Mouse (Mus musculus): ENCODE data around the gene Ltbp3. TPM values are rescaled to one million over a fixed set of nuclear protein-coding genes. Genes with fewer than 3 reads are reported as not detected.

Gene Ltbp3
- polyA plus RNA-seq, 1 experiment from 2014 or later = 4.6 TPM

DNA sequence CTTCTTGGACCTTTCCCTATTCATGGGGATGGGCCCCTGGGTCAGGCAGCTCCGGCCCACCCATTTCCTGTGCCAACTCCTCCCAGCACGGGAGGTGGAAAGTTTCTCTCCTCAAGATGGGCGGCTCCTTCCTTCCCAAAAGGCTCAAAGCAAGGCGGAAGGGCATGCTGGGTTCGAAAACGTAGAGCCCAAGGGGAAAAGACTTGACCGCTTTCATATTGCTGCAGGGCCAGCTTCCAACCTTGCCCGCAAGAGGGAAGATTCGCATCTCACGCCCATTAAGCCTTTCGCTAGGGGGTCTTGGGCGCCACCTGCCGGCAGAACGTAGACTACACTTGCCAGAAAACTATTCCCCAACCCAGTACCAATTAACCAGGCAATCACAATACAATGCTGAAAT, 13.0 kb upstream of the Ltbp3 start:
- Histone ChIP-seq H3K4me3 (ENCODE audit: low read depth, low read length) (peak overlapping the region; percentile 92), H3K9ac (ENCODE audit: low read depth, low read length) (peak overlapping the region; percentile 98), H3K27me3 (ENCODE audit: control insufficient read depth, insufficient read depth, low read depth, low read length) (no peaks in the 10 kb centered on the region), H3K36me3 (ENCODE audit: control insufficient read depth, insufficient read depth) (no peaks in the 10 kb centered on the region), H3K4me1 (ENCODE audit: control insufficient read depth, low read depth, low read length) (peaks cover 55% of the 10 kb centered on the region), H3K9me3 (replicated peaks; ENCODE audit: control insufficient read depth, low read length) (no peaks in the 10 kb centered on the region), H3K4me2 (ENCODE audit: low read depth, low read length) (peak overlapping the region; percentile 93), H3K27ac (ENCODE audit: low read length) (peak overlapping the region; percentile 98)
- WGBS (ENCODE audit: insufficient replicate concordance) = 1% methylated on average over 14 of the region's 14 CpGs
- ATAC-seq (ENCODE audit: low read depth) = no peak

DNA sequence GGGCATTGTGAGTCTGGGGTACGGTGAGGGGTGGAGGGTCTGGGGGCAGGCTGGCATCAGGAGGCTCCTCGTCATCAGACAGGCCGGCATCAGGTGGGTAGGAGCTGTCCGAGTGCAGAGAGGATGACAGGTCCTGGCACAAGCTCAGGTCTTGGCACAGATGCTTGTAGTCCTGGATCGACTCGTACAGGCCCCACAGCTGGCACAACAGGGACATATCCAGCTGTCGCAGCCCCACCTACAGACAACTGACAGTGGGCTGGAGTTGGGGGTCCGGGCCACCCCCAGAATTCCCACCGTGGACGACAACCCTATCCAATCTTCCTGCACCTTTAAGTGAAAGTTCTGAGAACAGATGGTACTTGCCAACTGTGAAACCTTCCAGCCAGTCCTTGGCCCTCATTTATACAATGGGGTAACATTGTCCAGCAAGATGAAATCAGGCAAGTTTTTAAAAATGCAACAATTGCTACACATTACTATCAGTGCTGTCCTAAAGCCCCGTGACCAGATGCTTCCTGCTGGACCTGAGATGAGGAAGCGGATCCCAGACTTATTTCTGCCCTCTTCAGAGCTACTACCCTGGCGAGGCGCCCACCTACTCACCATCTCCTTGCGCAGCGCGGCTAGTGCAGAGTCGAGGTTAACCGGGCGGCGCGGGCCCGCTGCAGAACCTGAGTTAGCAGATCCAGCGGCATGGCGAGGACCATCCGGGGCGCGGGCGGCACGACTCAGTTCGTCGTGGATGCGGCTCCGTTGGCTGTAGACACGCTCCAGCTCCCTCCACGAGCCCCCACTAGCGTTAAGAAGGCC, 11.9 kb upstream of the Ltbp3 start:
- ATAC-seq (ENCODE audit: low read depth) = no peak
- H3K4me3 ChIP-seq (ENCODE audit: low read depth, low read length) = peak overlapping the region; percentile 92
- peak overlapping the region; percentile 93 for H3K4me2 ChIP-seq (ENCODE audit: low read depth, low read length)
- WGBS (ENCODE audit: insufficient replicate concordance) = 11% methylated on average over 37 of the region's 37 CpGs
- peak overlapping the region; percentile 98 for H3K9ac ChIP-seq (ENCODE audit: low read depth, low read length)
- no peaks in the 10 kb centered on the region for H3K27me3 ChIP-seq (ENCODE audit: control insufficient read depth, insufficient read depth, low read depth, low read length)
- H3K4me1 ChIP-seq (ENCODE audit: control insufficient read depth, low read depth, low read length) = peaks cover 50% of the 10 kb centered on the region
- peak overlapping the region; percentile 98 for H3K27ac ChIP-seq (ENCODE audit: low read length)
- no peaks in the 10 kb centered on the region for H3K9me3 ChIP-seq (replicated peaks; ENCODE audit: control insufficient read depth, low read length)
- H3K36me3 ChIP-seq (ENCODE audit: control insufficient read depth, insufficient read depth) = no peaks in the 10 kb centered on the region

GRCm38 (mm10) chr19:5729444-5729815, 11.3 kb upstream of the Ltbp3 start, which contains the start of gene Fam89b:
Gene Fam89b, minus strand, starts transcription at chr19:5729653.
- Histone ChIP-seq H3K4me1 (ENCODE audit: control insufficient read depth, low read depth, low read length) (peaks cover 48% of the 10 kb centered on the region), H3K9ac (ENCODE audit: low read depth, low read length) (peak within 1 kb of the TSS; percentile 98), H3K27ac (ENCODE audit: low read length) (peak within 1 kb of the TSS; percentile 98), H3K36me3 (ENCODE audit: control insufficient read depth, insufficient read depth) (no peaks in the 10 kb centered on the region), H3K9me3 (replicated peaks; ENCODE audit: control insufficient read depth, low read length) (no peaks in the 10 kb centered on the region), H3K4me2 (ENCODE audit: low read depth, low read length) (peak within 1 kb of the TSS; percentile 93), H3K27me3 (ENCODE audit: control insufficient read depth, insufficient read depth, low read depth, low read length) (no peaks in the 10 kb centered on the region), H3K4me3 (ENCODE audit: low read depth, low read length) (peak within 1 kb of the TSS; percentile 92)
- peak; percentile 45 for ATAC-seq (ENCODE audit: low read depth)
- under 1% methylated on average over 37 of the region's 37 CpGs for whole genome bisulfite sequencing (ENCODE audit: insufficient replicate concordance)

- Histone ChIP-seq H3K4me2 (ENCODE audit: low read depth, low read length) (peak overlapping the region; percentile 86), H3K9me3 (replicated peaks; ENCODE audit: control insufficient read depth, low read length) (no peaks in the 10 kb centered on the region), H3K4me1 (ENCODE audit: control insufficient read depth, low read depth, low read length) (peaks cover 48% of the 10 kb centered on the region), H3K4me3 (ENCODE audit: low read depth, low read length) (peak overlapping the region; percentile 69), H3K9ac (ENCODE audit: low read depth, low read length) (peak overlapping the region; percentile 68), H3K36me3 (ENCODE audit: control insufficient read depth, insufficient read depth) (no peaks in the 10 kb centered on the region), H3K27ac (ENCODE audit: low read length) (no peak overlapping the region), H3K27me3 (ENCODE audit: control insufficient read depth, insufficient read depth, low read depth, low read length) (peaks cover 2% of the 10 kb centered on the region; the same call in 1 of the 2 replicates)
- ATAC-seq (ENCODE audit: low read depth) = no peak
- 72% methylated on average over 29 of the region's 29 CpGs for WGBS (ENCODE audit: insufficient replicate concordance)
Observed at GRCm38 (mm10) chr19:5730314-5731186, 10.2 kb upstream of the Ltbp3 start.

- H3K27me3 ChIP-seq (ENCODE audit: control insufficient read depth, insufficient read depth, low read depth, low read length) = peaks cover 5% of the 10 kb centered on the region; the same call in 1 of the 2 replicates
- WGBS (ENCODE audit: insufficient replicate concordance) = under 1% methylated on average over 47 of the region's 47 CpGs
- no peaks in the 10 kb centered on the region for H3K9me3 ChIP-seq (replicated peaks; ENCODE audit: control insufficient read depth, low read length)
- H3K9ac ChIP-seq (ENCODE audit: low read depth, low read length) = peak overlapping the region; percentile 68
- peaks cover 48% of the 10 kb centered on the region for H3K4me1 ChIP-seq (ENCODE audit: control insufficient read depth, low read depth, low read length)
- ATAC-seq (ENCODE audit: low read depth) = peak; percentile 44
- no peak overlapping the region for H3K27ac ChIP-seq (ENCODE audit: low read length)
- H3K36me3 ChIP-seq (ENCODE audit: control insufficient read depth, insufficient read depth) = no peaks in the 10 kb centered on the region
- peak overlapping the region; percentile 69 for H3K4me3 ChIP-seq (ENCODE audit: low read depth, low read length)
- peak overlapping the region; percentile 86 for H3K4me2 ChIP-seq (ENCODE audit: low read depth, low read length)
Observed at GRCm38 (mm10) chr19:5731264-5731978, 9.3 kb upstream of the Ltbp3 start.

DNA sequence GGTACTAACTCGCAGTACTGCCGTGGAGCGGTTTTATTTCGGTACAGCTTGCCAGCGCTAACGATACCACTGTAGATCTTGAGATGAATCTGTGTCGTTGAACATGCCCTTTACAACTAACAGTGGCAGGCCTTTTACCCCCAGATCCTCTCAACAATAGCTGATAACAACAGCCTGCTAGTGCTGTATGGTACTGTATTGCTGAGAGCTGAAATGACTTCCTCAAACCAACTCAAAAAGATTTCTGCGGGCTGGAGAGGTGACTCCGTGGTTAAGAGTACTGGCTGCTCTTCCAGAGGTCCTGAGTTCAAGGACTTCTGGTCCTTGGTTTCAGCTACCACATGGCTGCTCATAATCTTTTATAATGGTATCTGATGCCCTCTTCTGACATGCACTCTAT, 6.4 kb upstream of the Ltbp3 start:
- peaks cover 16% of the 10 kb centered on the region for H3K27me3 ChIP-seq (ENCODE audit: control insufficient read depth, insufficient read depth, low read depth, low read length)
- no peak overlapping the region for H3K27ac ChIP-seq (ENCODE audit: low read length)
- no peak overlapping the region for H3K4me3 ChIP-seq (ENCODE audit: low read depth, low read length)
- no peak overlapping the region for H3K4me2 ChIP-seq (ENCODE audit: low read depth, low read length)
- no peak overlapping the region for H3K9ac ChIP-seq (ENCODE audit: low read depth, low read length)
- 56% methylated on average over 9 of the region's 9 CpGs for WGBS (ENCODE audit: insufficient replicate concordance)
- ATAC-seq (ENCODE audit: low read depth) = no peak
- H3K9me3 ChIP-seq (replicated peaks; ENCODE audit: control insufficient read depth, low read length) = no peaks in the 10 kb centered on the region
- no peaks in the 10 kb centered on the region for H3K36me3 ChIP-seq (ENCODE audit: control insufficient read depth, insufficient read depth)
- H3K4me1 ChIP-seq (ENCODE audit: control insufficient read depth, low read depth, low read length) = peaks cover 25% of the 10 kb centered on the region

GRCm38 (mm10) chr19:5739446-5739845, 1.3 kb upstream of the Ltbp3 start:
- Histone ChIP-seq H3K4me3 (ENCODE audit: low read depth, low read length) (no peak overlapping the region), H3K4me2 (ENCODE audit: low read depth, low read length) (no peak overlapping the region), H3K36me3 (ENCODE audit: control insufficient read depth, insufficient read depth) (no peaks in the 10 kb centered on the region), H3K9me3 (replicated peaks; ENCODE audit: control insufficient read depth, low read length) (no peaks in the 10 kb centered on the region), H3K27me3 (ENCODE audit: control insufficient read depth, insufficient read depth, low read depth, low read length) (peaks cover 67% of the 10 kb centered on the region), H3K4me1 (ENCODE audit: control insufficient read depth, low read depth, low read length) (no peaks in the 10 kb centered on the region; the same call in 1 of the 2 replicates), H3K27ac (ENCODE audit: low read length) (no peak overlapping the region), H3K9ac (ENCODE audit: low read depth, low read length) (no peak overlapping the region)
- no peak for ATAC-seq (ENCODE audit: low read depth)
- 33% methylated on average over 2 of the region's 2 CpGs for WGBS (ENCODE audit: insufficient replicate concordance)

- peak overlapping the region; percentile 53 for H3K4me2 ChIP-seq (ENCODE audit: low read depth, low read length)
- peak overlapping the region; percentile 25 for H3K9ac ChIP-seq (ENCODE audit: low read depth, low read length)
- no peaks in the 10 kb centered on the region for H3K36me3 ChIP-seq (ENCODE audit: control insufficient read depth, insufficient read depth)
- H3K27me3 ChIP-seq (ENCODE audit: control insufficient read depth, insufficient read depth, low read depth, low read length) = peaks cover 85% of the 10 kb centered on the region
- WGBS (ENCODE audit: insufficient replicate concordance) = under 1% methylated on average over 55 of the region's 55 CpGs
- 0 out of 2 replicates have a peak, but pooled peaks have one; percentile 20 for ATAC-seq (ENCODE audit: low read depth)
- H3K4me3 ChIP-seq (ENCODE audit: low read depth, low read length) = peak overlapping the region; percentile 41
- peaks cover 5% of the 10 kb centered on the region for H3K4me1 ChIP-seq (ENCODE audit: control insufficient read depth, low read depth, low read length)
- no peak overlapping the region for H3K27ac ChIP-seq (ENCODE audit: low read length)
- no peaks in the 10 kb centered on the region for H3K9me3 ChIP-seq (replicated peaks; ENCODE audit: control insufficient read depth, low read length)
Observed at GRCm38 (mm10) chr19:5741641-5742240, 1.0 kb downstream of the Ltbp3 start.

Data from liver, embryonic 16.5 days (tissue).